Mouse (Mus musculus) liver, adult 2 months (tissue): ENCODE results near the gene Olfr282.

ENCODE experiments used
- CTCF ChIP-seq: fragments of 200-500 bp; IDR thresholded peaks from 2 replicates; pipeline ENCODE4 v1.5.1; 2011; ENCODE audit warnings: low read depth, low read length, control low read depth
- POLR2A ChIP-seq: fragments of 200-500 bp; IDR thresholded peaks from 2 replicates; pipeline ENCODE4 v1.6.1; 2011; ENCODE audit warnings: low read length, control low read depth; ENCODE audit not compliant: insufficient read depth; ENCODE audit errors: extremely low read depth

- no peak for TF ChIP-seq POLR2A
- peak; percentile 79 for TF ChIP-seq CTCF
Measured at GRCm38 (mm10) chr15:98389796-98390195, 41.2 kb upstream of the Olfr282 start.
